Mouse (Mus musculus) neural tube, embryonic 15.5 days (tissue): ENCODE results near the gene Ybx3. TPM values are rescaled to one million over a fixed set of nuclear protein-coding genes. Genes with fewer than 3 reads are reported as not detected.

Source experiments
- ATAC-seq: fragments of 200-750 bp; cut with Nextera tagmentation; 2 replicates; pipeline ENCODE4 v1.8.0; 2017; ENCODE audit warnings: mild to moderate bottlenecking, moderate TSS enrichment, moderate library complexity; ENCODE audit not compliant: low FRiP score
- H3K27ac ChIP-seq: fragments of 300-500 bp; sonication (generic); replicated peaks from 2 replicates; pipeline ENCODE4 v1.5.1; 2015; ENCODE audit warnings: mild to moderate bottlenecking, inconsistent platforms
- H3K27me3 ChIP-seq: fragments of 300-500 bp; sonication (generic); replicated peaks from 2 replicates; pipeline ENCODE4 v1.6.1; 2015; ENCODE audit warnings: inconsistent platforms
- H3K36me3 ChIP-seq: fragments of 300-500 bp; sonication (generic); 2 replicates; pipeline ENCODE4 v1.6.1; 2015; ENCODE audit warnings: inconsistent platforms
- H3K4me1 ChIP-seq: fragments of 300-500 bp; sonication (generic); 2 replicates; pipeline ENCODE4 v1.6.1; 2015; ENCODE audit warnings: inconsistent platforms
- H3K4me2 ChIP-seq: fragments of 300-500 bp; sonication (generic); 2 replicates; pipeline ENCODE4 v1.6.1; 2015; ENCODE audit warnings: inconsistent platforms, mild to moderate bottlenecking, moderate library complexity
- H3K4me3 ChIP-seq: fragments of 300-500 bp; sonication (generic); replicated peaks from 2 replicates; pipeline ENCODE4 v1.5.1; 2015; ENCODE audit warnings: mild to moderate bottlenecking, inconsistent platforms
- H3K9ac ChIP-seq: fragments of 300-500 bp; sonication (generic); replicated peaks from 2 replicates; pipeline ENCODE4 v1.6.1; 2015; ENCODE audit warnings: mild to moderate bottlenecking, inconsistent platforms
- H3K9me3 ChIP-seq: fragments of 300-500 bp; sonication (generic); replicated peaks from 2 replicates; pipeline ENCODE4 v1.6.1; 2016; ENCODE audit warnings: inconsistent platforms
- WGBS: fragments of 180-500 bp; shearing (Covaris S2); methylation state at CpG from one replicate; pipeline ENCODE4 v1.1.7; 2015; ENCODE audit warnings: mixed read lengths; 5-methylcytosine and 5-hydroxymethylcytosine counted together
- polyA plus RNA-seq: library from polyadenylated mRNA; unstranded; fragments of >200 nt; fragmentation: Nextera tagmentation; extraction: Ambion mirVana; gene quantifications from 2 replicates; pipeline ENCODE4 v1.2.1, GENCODE M21; 2015

The Ybx3 gene
- polyA plus RNA-seq, 1 experiment from 2014 or later, result 23.2 TPM

- Histone ChIP-seq H3K36me3 (peaks cover 13% of the 10 kb centered on the region), H3K4me1 (no peaks in the 10 kb centered on the region), H3K9me3 (no peaks in the 10 kb centered on the region), H3K9ac (no peak overlapping the region), H3K4me3 (no peak overlapping the region), H3K27ac (no peak overlapping the region), H3K27me3 (no peaks in the 10 kb centered on the region), H3K4me2 (no peak overlapping the region)
- 92% methylated on average over 2 of the region's 2 CpGs for WGBS
- no peak for ATAC-seq
Observed at GRCm38 (mm10) chr6:131359543-131359942, 28.7 kb downstream of the Ybx3 start.

- Histone ChIP-seq H3K36me3 (no peaks in the 10 kb centered on the region), H3K4me3 (no peak overlapping the region), H3K4me1 (peaks cover 5% of the 10 kb centered on the region), H3K4me2 (no peak overlapping the region), H3K9me3 (no peaks in the 10 kb centered on the region), H3K27me3 (no peaks in the 10 kb centered on the region), H3K27ac (no peak overlapping the region), H3K9ac (no peak overlapping the region)
- no peak for ATAC-seq
- 38% methylated on average over 4 of the region's 4 CpGs for WGBS
Observed at GRCm38 (mm10) chr6:131354913-131355312, 33.4 kb downstream of the Ybx3 start.

- 2% methylated on average over 16 of the region's 16 CpGs for WGBS
Observed at GRCm38 (mm10) chr6:131353352-131353919, 34.8 kb downstream of the Ybx3 start, which contains the start of gene Styk1. Styk1 (minus strand) TSS chr6:131353597.

GRCm38 (mm10) chr6:131347026-131347425 lies 41.2 kb downstream of the Ybx3 start:
- H3K4me2 ChIP-seq, result no peak overlapping the region
- H3K4me1 ChIP-seq, result no peaks in the 10 kb centered on the region
- no peaks in the 10 kb centered on the region for H3K36me3 ChIP-seq
- no peak overlapping the region for H3K9ac ChIP-seq
- no peaks in the 10 kb centered on the region for H3K9me3 ChIP-seq
- H3K27me3 ChIP-seq, result no peaks in the 10 kb centered on the region
- H3K27ac ChIP-seq, result no peak overlapping the region
- 85% methylated on average over 2 of the region's 2 CpGs for WGBS
- no peak for ATAC-seq
- no peak overlapping the region for H3K4me3 ChIP-seq

More at GRCm38 (mm10) chr6:131353352-131353919, 34.8 kb downstream of the Ybx3 start, which contains the start of gene Styk1:
- peak within 1 kb of the TSS; percentile 85 for H3K4me2 ChIP-seq
- H3K27me3 ChIP-seq, result no peaks in the 10 kb centered on the region
- peaks cover 5% of the 10 kb centered on the region for H3K4me1 ChIP-seq
- H3K36me3 ChIP-seq, result no peaks in the 10 kb centered on the region
- peak within 1 kb of the TSS; percentile 43 for H3K4me3 ChIP-seq
- no peaks in the 10 kb centered on the region for H3K9me3 ChIP-seq
- peak within 1 kb of the TSS; percentile 36; the same call in 1 of the 2 replicates for H3K9ac ChIP-seq
- 0 out of 2 replicates have a peak within 1 kb of the TSS, but pooled peaks have one; percentile 28 for H3K27ac ChIP-seq
- ATAC-seq, result peak; percentile 96

GRCm38 (mm10) chr6:131344346-131344745 lies 43.9 kb downstream of the Ybx3 start:
- Histone ChIP-seq H3K4me3 (no peak overlapping the region), H3K4me1 (no peaks in the 10 kb centered on the region), H3K36me3 (no peaks in the 10 kb centered on the region), H3K27me3 (no peaks in the 10 kb centered on the region), H3K9me3 (no peaks in the 10 kb centered on the region), H3K27ac (no peak overlapping the region), H3K4me2 (no peak overlapping the region), H3K9ac (no peak overlapping the region)
- WGBS, result 88% methylated on average over 7 of the region's 7 CpGs
- ATAC-seq, result no peak

- 73% methylated on average over 3 of the region's 3 CpGs for WGBS
- no peaks in the 10 kb centered on the region for H3K27me3 ChIP-seq
- H3K36me3 ChIP-seq, result no peaks in the 10 kb centered on the region
- H3K9ac ChIP-seq, result no peak overlapping the region
- no peak overlapping the region for H3K27ac ChIP-seq
- no peak for ATAC-seq
- H3K4me1 ChIP-seq, result no peaks in the 10 kb centered on the region
- no peaks in the 10 kb centered on the region for H3K9me3 ChIP-seq
- H3K4me2 ChIP-seq, result no peak overlapping the region
- no peak overlapping the region for H3K4me3 ChIP-seq
Observed at GRCm38 (mm10) chr6:131340082-131340481, 48.2 kb downstream of the Ybx3 start.

- Histone ChIP-seq H3K4me1 (no peaks in the 10 kb centered on the region), H3K27me3 (no peaks in the 10 kb centered on the region), H3K9me3 (no peaks in the 10 kb centered on the region), H3K9ac (no peak overlapping the region), H3K27ac (no peak overlapping the region), H3K4me2 (no peak overlapping the region), H3K36me3 (no peaks in the 10 kb centered on the region), H3K4me3 (no peak overlapping the region)
- 96% methylated on average over 3 of the region's 3 CpGs for WGBS
- no peak for ATAC-seq
Observed at GRCm38 (mm10) chr6:131339309-131339708, 49.0 kb downstream of the Ybx3 start.

- H3K27ac ChIP-seq, result no peak overlapping the region
- ATAC-seq, result no peak
- H3K4me3 ChIP-seq, result no peak overlapping the region
- no peak overlapping the region for H3K4me2 ChIP-seq
- H3K9ac ChIP-seq, result no peak overlapping the region
- no peaks in the 10 kb centered on the region for H3K27me3 ChIP-seq
- WGBS, result 82% methylated on average over 1 of the region's 1 CpGs
- H3K4me1 ChIP-seq, result no peaks in the 10 kb centered on the region
- H3K9me3 ChIP-seq, result no peaks in the 10 kb centered on the region
- no peaks in the 10 kb centered on the region for H3K36me3 ChIP-seq
Observed at GRCm38 (mm10) chr6:131338787-131339186, 49.5 kb downstream of the Ybx3 start.

GRCm38 (mm10) chr6:131327076-131327475 lies 61.2 kb downstream of the Ybx3 start:
- no peak overlapping the region for H3K9ac ChIP-seq
- WGBS, result 95% methylated on average over 2 of the region's 2 CpGs
- ATAC-seq, result no peak

GRCm38 (mm10) chr6:131321854-131322639 lies 66.2 kb downstream of the Ybx3 start:
- no peak overlapping the region for H3K4me2 ChIP-seq
- 78% methylated on average over 3 of the region's 3 CpGs for WGBS
- no peak overlapping the region for H3K9ac ChIP-seq
- H3K27me3 ChIP-seq, result no peaks in the 10 kb centered on the region
- ATAC-seq, result no peak
- H3K9me3 ChIP-seq, result no peaks in the 10 kb centered on the region
- H3K4me1 ChIP-seq, result no peaks in the 10 kb centered on the region
- no peak overlapping the region for H3K27ac ChIP-seq
- no peak overlapping the region for H3K4me3 ChIP-seq
- no peaks in the 10 kb centered on the region for H3K36me3 ChIP-seq

More at GRCm38 (mm10) chr6:131327076-131327475, 61.2 kb downstream of the Ybx3 start:
- Histone ChIP-seq H3K27ac (no peak overlapping the region), H3K27me3 (no peaks in the 10 kb centered on the region), H3K4me3 (no peak overlapping the region), H3K36me3 (no peaks in the 10 kb centered on the region), H3K9me3 (no peaks in the 10 kb centered on the region), H3K4me2 (no peak overlapping the region), H3K4me1 (no peaks in the 10 kb centered on the region)

GRCm38 (mm10) chr6:131316155-131317101 lies 71.8 kb downstream of the Ybx3 start:
- Histone ChIP-seq H3K36me3 (no peaks in the 10 kb centered on the region), H3K9me3 (no peaks in the 10 kb centered on the region), H3K27ac (no peak overlapping the region), H3K9ac (no peak overlapping the region), H3K27me3 (no peaks in the 10 kb centered on the region), H3K4me1 (no peaks in the 10 kb centered on the region), H3K4me3 (no peak overlapping the region), H3K4me2 (no peak overlapping the region)
- 91% methylated on average over 7 of the region's 7 CpGs for WGBS
- no peak for ATAC-seq
